Mouse (Mus musculus): ENCODE measurements around the gene Mtch2.
A peak's percentile ranks its signal among the peaks of the same experiment; 100 is the strongest.

DNA sequence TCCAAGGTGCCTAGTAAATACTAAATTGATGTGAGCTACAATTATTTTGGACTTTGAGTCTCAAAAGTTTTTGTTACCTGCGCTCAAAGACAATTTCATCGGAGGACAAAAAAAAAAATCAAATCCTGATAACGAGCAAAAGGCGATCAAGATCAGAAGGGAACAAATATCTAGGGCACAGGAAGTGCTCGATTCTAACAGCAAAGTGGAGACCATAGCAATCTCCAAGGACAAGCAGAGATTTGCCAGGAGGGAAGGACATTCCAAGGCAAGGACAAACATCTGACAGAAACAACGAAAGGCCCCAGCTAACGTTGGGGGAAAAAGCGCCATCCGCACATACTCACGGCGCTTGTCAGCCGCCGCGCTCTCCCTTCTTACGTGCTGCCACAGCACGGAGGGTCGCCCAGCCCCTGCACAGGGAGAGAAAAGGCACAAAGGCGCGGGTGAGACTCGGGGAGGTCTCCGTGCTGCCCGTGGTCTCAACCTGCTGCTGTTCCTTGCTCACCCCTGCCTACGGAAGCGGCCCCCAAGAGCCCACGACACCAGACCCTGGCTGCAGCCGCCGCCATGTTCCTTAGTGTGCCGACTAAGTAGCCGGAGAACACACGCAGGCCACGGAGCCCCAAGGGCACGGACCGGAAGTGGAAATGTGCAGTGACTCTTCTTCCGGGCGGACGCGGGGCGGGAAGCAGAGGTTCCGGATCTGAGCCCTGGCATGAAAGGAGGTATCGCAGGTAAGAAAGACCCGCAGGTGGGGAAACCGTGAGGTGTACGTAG lies 57.3 kb downstream of the Mtch2 start, which contains the start of the genes Kbtbd4 and Ndufs3:
- peak; percentile 25; the same call in 1 of the 2 replicates for TF ChIP-seq CTCF (IDR thresholded peaks at IDR 0.05; ENCODE audit: borderline replicate concordance, control insufficient read depth, extremely low read depth, insufficient read depth, low read length, poor library complexity)
- peak; percentile 80 for TF ChIP-seq POLR2A (IDR thresholded peaks at IDR 0.05; ENCODE audit: control insufficient read depth, extremely low read depth, insufficient read depth, low read length, poor library complexity)
